Mouse (Mus musculus) left cerebral cortex, postnatal 4 days (tissue): ENCODE measurements around the gene Gm42372. TPM values are rescaled to one million over a fixed set of nuclear protein-coding genes. Genes with fewer than 3 reads are reported as not detected.

Experiments used
- DNase-seq: peaks from one replicate; pipeline ENCODE4 v3.0.0-alpha.2; 2022
- intact Hi-C: fragments of 180-260 bp; cut with DNase I; formaldehyde crosslinking; loops from one replicate; pipeline ENCODE4 v1.15.1; 2025
- total RNA-seq, 2 experiments: library from RNA; stranded (reverse); gene quantifications; 2 replicates each; pipeline ENCODE4 v1.2.3; 2021

The Gm42372 gene
- total RNA-seq, 2 experiments from 2014 or later, result 38.0 to 41.8 TPM

DNA sequence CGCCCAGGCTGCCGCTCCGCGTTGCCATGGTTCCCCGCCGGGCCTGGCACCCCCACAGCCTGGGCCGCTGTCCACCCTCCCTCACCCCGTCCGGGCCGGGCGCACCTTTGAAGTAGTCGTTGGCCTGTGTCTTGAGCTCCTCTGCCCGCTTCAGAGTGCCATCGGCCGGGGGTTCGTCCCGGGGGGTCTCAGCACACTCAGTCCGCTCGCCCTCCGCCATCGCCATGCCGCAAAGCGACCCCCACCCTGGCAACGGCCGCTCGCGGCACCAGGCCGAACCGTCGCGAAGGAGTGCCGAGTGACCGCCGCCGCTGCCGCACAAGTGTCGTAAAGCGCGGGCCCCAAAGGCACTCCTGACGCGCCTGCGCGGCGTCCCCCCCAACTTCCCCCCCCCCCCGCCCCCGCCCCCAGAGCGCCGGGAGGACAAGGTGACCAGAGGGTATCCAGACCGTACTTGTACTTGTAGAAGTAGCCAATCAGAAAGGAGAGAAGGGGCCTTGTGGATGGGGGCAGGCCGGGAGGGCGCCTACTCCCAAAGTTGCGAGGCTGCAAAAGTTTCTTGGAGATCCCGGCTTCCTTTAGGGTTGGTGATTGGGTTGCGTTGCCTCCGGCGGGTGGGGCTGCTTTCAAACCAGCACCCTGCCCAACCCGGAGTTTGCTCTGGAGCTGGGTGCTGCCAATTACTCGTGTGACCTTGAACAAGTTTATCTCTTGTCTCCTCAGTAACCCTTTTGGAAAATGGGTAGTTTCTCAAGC, 44.9 kb downstream of the Gm42372 start, which contains the start of gene Ppp5c:
Gene Ppp5c (minus strand): TSS at position 337 of the 756 bp plus-strand sequence.
- intact Hi-C loops, result no loop called here
- DNase-seq, result peak; percentile 96

DNA sequence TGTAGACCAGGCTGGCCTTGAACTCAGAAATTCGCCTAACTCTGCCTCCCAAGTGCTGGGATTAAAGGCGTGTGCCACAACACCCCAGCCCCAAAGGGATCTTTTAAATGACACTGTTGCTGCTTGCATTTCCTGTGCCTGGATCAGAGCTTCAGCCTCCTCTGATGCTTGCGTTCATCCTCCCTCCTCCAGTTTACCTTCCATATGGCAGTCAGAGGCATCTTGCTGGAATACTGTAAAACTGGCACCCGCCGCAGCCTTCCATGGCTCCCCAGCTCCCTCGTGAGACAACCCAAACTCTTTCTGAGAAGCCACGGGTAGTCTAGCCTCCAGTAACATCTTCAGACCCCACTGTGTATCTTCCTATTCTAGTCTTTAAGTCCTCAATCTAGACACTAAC, 46.0 kb downstream of the Gm42372 start:
- intact Hi-C loops, result no loop called here
- no peak for DNase-seq

DNA sequence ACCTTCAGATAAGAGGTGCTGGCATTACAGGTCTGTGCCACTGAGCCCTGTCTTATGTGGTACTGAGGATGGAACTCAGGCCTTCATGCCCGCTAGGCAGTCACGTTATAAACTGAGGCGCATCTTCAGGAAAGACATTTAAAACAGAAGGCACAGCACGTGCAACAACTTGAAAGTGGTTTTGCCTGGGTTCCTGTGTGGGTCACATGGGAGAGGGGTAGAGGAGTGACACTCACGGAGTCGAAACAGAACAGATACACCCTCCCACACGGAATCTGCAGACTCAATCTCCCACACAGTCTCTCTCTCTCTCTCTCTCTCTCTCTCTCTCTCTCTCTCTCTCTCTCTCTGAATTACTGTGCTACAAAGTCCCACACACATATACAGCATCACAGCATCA, 47.4 kb downstream of the Gm42372 start:
- intact Hi-C loops, result no loop called here
- DNase-seq, result no peak

Other genes with a start within 250 kb of the Gm42372 start
- 100 to 1,000 TPM; 317 TPM for gene Ap2s1, start 244.7 kb upstream of the Gm42372 start, total RNA-seq
- gene Slc1a5, start 201.7 kb upstream of the Gm42372 start, total RNA-seq, result 1 to 10 TPM; 8.8 TPM
- gene Strn4, start 167.2 kb upstream of the Gm42372 start, total RNA-seq, result 100 to 1,000 TPM; 223 to 229 TPM
- 10 to 100 TPM; 35.8 to 38.9 TPM for gene Fkrp, start 166.4 kb upstream of the Gm42372 start, total RNA-seq
- gene Prkd2, start 140.2 kb upstream of the Gm42372 start, total RNA-seq, result 1 to 10 TPM; 9.1 to 9.5 TPM
- gene Dact3, start 107.8 kb upstream of the Gm42372 start, total RNA-seq, result 10 to 100 TPM; 57.6 to 61.8 TPM
- 1 to 10 TPM; 1.2 to 1.7 TPM for gene Gng8, start 91.3 kb upstream of the Gm42372 start, total RNA-seq
- not detected for gene Ptgir, start 76.6 kb upstream of the Gm42372 start, total RNA-seq
- 1,000 to 10,000 TPM; 1,235 to 1,345 TPM for gene Calm3, start 59.0 kb upstream of the Gm42372 start, total RNA-seq
- 100 to 1,000 TPM; 169 to 194 TPM for gene Pnmal2, start 38.4 kb upstream of the Gm42372 start, total RNA-seq
- gene Pnmal1, start 23.4 kb upstream of the Gm42372 start, total RNA-seq, result 10 to 100 TPM; 56.0 to 57.6 TPM
- gene Ccdc8, start 9.6 kb downstream of the Gm42372 start, total RNA-seq, result 1 to 10 TPM; 3.3 to 4.3 TPM
- gene Ppp5c, start 44.8 kb downstream of the Gm42372 start, total RNA-seq, result 100 to 1,000 TPM; 110 to 120 TPM
- gene Hif3a, start 79.3 kb downstream of the Gm42372 start, total RNA-seq, result 1 to 10 TPM; 6.7 to 7.9 TPM
- gene Psg16, start 91.0 kb downstream of the Gm42372 start, total RNA-seq, result 1 to 10 TPM; 5.2 to 6.8 TPM
- under 1 TPM in 1 of 2 experiments, not detected in 1; 0.10 TPM for gene Ceacam3, start 167.2 kb downstream of the Gm42372 start, total RNA-seq
- gene Psg29, start 220.4 kb downstream of the Gm42372 start, total RNA-seq, result not detected